Mouse (Mus musculus) left cerebral cortex, adult 8-10 months (tissue): ENCODE data around the gene Slc22a6. TPM values are rescaled to one million over a fixed set of nuclear protein-coding genes. Genes with fewer than 3 reads are reported as not detected.
A peak's percentile ranks its signal among the peaks of the same experiment; 100 is the strongest.

Experiments used
- DNase-seq, 2 experiments: peaks; one replicate each; pipeline ENCODE4 v3.0.0; 2022; ENCODE audit warnings: low spot score in 2 of 2
- total RNA-seq, 4 experiments: library from RNA; stranded (reverse); gene quantifications; 2 replicates each; pipeline ENCODE4 v1.2.4; 2022

Slc22a6 gene
- total RNA-seq, 4 experiments from 2014 or later = 6.6 to 8.6 (median 7.8) TPM

- DNase-seq = no peak
These were observed 12.6 kb upstream of the Slc22a6 start for GRCm38 (mm10) chr19:8605241-8605558.

DNA sequence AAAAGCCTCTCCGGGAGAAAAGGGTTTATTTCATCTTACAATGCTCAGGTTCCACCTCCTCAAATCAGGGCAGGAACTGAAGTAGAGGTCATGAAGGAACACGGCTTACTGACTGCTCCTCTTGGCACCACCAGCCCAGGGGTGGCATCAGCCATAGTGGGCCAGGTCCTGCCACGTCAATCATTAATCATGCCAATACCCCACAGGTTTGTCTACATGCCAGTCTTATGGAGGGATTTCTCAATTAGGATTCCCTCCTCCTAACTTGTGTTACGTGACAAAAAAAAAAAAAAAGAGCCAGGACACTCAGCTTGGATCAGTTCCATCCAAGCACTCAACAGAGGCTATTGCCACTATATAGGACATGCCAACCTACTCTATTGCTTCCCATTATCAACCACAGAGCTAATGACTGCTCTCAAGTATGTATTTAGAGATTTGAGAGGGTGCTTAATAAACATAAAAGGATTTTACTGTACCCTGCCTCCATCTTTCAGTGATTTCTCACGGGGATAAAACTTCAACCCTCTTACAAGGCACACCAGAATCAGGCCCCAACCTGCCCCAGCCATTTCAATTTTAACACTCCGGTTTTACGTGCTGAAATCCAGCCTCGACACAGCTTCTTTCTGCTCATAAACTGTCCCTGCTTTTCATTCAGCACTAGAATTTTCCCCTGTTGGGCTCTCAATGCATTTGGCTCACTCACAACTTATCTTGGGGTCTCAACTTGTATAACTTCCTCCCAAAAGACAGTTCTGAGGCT is 6.3 kb upstream of the Slc22a6 start:
- DNase-seq = no peak

GRCm38 (mm10) chr19:8613111-8613510 is 4.7 kb upstream of the Slc22a6 start:
- DNase-seq = no peak

DNA sequence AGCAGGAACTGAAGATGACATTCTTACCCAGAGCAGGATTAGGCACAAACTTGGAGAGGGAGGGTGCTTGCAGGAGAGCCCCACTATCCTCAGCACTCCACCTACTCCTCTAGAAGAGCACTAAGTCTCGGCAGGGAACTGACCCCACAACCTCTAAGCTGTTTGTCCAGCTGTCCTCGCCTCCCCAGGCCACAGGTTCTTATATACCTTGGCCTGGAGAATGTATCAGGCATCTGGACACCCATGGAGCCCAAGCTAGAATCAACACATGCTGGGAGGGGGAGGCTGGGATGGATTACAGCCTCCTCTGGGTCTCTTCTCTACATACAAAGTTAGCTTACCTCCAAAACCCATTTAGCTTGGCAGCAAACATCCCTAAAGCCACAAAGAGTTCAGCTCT is 3.5 kb upstream of the Slc22a6 start:
- DNase-seq = no peak

DNA sequence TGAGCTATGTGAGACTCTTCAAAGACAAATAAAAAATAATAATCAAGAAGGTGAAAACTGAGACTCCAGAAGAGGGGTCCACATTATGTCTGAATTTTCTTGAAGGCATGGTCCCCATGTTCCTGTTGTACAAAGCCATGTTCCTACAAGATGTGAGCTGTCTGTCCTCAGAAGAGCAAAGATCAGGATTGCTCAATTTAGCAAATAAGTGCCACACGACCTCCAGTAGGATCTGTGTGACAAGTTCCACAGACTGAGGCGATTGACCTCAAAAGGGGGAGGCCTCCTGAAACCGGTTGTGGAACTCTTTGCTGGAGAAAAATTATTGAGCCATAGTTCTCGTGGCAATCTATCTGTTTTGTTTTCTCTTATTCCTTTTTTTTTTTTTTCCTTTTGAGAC is 1.5 kb upstream of the Slc22a6 start:
- no peak for DNase-seq

GRCm38 (mm10) chr19:8621098-8621497 is 3.3 kb downstream of the Slc22a6 start:
- no peak for DNase-seq

DNA sequence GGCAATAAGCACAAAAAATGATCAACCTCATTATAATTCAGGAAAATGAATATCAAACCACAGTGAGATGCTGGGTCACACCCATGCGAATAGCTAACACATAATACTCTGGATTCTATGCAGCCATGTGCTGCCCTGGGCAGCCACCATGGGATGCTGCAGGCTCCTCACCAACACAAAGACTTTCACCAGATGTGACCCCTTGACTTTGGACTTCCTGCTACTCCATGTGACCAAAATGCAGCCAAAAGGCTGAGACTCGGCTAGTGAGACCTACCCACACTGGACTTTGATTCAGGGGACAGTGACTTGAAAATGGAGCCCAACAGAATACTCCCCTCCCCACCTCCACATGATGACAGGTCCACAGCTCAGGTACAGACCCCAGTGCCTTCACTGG is 12.4 kb downstream of the Slc22a6 start:
- DNase-seq = no peak

DNA sequence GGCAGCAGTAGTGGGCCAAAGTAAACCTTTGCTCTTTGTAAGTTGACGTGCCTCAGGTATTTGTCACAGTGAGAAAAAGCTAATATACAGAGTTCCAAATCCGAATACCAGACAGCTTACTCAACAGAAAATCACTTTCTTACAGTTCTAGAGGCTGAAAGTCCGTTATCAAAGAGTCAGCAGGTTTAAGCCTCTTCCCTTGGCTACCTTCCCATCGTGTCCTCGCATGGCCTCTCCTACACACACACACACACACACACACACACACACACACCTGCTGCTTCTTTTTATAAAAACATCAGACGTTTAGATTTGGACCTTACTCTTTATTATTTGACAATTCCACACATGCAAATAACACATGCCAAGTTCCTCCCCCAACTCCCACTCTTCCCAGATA is 13.0 kb downstream of the Slc22a6 start:
- DNase-seq = no peak

DNA sequence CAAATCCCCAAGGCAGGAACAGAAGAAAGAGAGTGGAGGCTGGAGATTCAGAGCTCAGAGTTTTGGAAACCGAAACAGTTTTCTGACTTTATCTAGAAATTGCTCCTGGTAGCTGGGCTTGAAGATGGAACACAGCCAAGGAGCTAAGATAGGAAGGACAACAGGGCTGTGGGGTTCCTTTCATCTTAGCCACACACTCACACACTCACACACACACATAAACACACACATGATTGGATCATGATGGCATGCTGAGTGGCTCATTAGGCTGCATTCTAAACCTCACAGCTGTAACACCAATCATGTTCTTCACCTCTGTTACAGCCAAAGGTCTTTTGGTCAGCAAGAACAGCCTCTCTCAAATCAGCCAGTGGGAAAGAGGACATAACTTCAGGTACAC is 14.2 kb downstream of the Slc22a6 start:
- no peak for DNase-seq

GRCm38 (mm10) chr19:8642086-8642485 is 24.2 kb downstream of the Slc22a6 start:
- DNase-seq = no peak

GRCm38 (mm10) chr19:8646393-8646792 is 28.6 kb downstream of the Slc22a6 start:
- DNase-seq = no peak

GRCm38 (mm10) chr19:8655833-8656232 is 38.0 kb downstream of the Slc22a6 start:
- no peak for DNase-seq

GRCm38 (mm10) chr19:8656341-8656740 is 38.5 kb downstream of the Slc22a6 start:
- no peak for DNase-seq

DNA sequence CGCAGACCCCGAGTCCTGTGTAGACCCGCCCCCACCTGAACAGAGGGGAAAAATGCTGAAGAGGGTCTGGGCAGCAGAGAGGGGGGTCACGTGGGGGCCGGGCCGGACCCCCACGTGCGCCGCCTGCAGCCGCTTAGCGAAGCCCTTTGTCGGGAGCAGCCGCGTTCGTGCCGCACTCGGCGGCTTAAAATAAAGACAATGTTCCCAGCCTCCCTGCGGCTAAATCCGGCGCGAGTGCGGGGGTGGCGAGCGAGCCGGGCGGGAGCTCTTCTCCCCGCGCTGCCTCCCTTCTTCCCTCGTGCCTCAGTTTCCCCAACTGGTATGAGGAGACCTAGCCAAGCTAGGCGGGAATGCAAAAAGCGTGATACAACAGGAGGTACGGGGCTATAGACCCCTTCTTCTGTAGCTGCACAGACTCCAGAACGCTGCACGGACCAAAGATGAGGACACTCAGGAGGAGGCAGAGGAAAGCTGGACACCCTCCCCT is 44.0 kb downstream of the Slc22a6 start:
- peak; percentile 69 to 84 for DNase-seq

DNA sequence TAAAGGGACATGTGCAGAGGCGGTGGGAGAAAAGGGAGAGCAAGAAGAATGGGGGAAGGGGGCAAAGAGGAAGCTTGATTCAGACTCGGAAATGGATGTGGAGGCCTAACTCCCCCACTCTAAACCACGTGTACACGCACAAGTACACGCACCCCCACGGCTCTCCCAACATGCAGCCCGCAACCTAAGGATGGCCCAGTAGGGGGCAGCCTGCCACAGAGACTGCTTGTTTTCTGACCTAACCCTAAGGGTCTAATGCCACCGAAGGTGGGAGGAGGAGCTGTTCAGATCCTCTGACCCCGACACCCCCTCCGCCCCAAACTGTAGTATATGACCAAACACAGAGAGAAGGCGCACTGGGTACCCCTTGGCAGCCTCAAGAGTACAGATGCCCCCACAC is 44.5 kb downstream of the Slc22a6 start:
- peak; percentile 68 to 91 for DNase-seq

GRCm38 (mm10) chr19:8663360-8663839 is 45.6 kb downstream of the Slc22a6 start, which contains the start of gene Chrm1:
TSS of gene Chrm1 (plus strand) at chr19:8663789.
- peak in 1 of 2 experiments; percentile 66 for DNase-seq

GRCm38 (mm10) chr19:8663911-8664421 is 46.1 kb downstream of the Slc22a6 start:
- DNase-seq = peak; percentile 71 to 73

GRCm38 (mm10) chr19:8664859-8665258 is 47.0 kb downstream of the Slc22a6 start:
- peak in 1 of 2 experiments; percentile 54 for DNase-seq

DNA sequence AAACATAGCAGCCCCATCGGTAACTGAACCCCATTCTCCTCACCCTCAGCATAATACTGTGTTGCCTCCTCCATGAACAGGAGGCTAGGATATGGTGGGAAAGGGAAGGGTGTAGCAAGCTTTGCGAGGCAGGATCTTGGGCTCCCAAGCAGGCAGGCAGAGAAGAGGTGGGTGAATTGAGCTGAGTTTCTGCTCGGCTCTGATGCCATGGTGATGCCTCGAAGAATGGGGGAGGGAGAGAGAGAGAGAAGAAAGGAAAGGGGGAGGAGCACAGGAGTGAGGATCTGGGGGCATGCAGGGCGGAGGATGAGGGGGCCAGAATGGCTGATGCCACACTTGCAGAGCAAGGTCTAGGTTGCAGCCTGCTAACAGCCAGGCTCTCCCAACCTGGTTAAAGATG is 47.9 kb downstream of the Slc22a6 start:
- DNase-seq = peak; percentile 54 to 62

DNA sequence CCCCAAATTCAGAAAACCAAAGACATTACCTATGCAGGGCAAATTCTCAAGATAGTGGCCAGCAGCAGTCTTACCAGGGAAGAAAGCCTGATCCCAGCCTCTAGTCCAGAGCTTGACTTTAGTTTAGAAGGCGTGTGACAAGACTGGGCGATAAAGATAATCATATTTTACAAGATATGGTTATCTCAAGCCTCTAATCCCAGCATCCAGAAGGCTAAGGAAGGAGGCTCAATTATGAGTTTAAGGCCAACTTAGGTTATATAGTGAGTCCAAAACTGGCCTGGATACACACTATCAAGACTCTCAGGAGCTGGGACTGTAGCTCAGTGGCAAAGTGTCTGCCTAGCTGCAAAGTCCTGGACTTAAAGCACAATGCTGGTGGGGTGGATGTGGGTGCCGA is 55.0 kb downstream of the Slc22a6 start:
- no peak for DNase-seq

GRCm38 (mm10) chr19:8673336-8674063 is 55.7 kb downstream of the Slc22a6 start:
- no peak for DNase-seq
